Mouse (Mus musculus): ENCODE data around the gene Lysmd4. TPM values are rescaled to one million over a fixed set of nuclear protein-coding genes. Genes with fewer than 3 reads are reported as not detected.
A peak's percentile ranks its signal among the peaks of the same experiment; 100 is the strongest.

Gene Lysmd4
- polyA plus RNA-seq, 1 experiment from 2014 or later = 17.5 TPM

- WGBS = 89% methylated on average over 1 of the region's 1 CpGs
Measured at GRCm38 (mm10) chr7:67227538-67227937, 5.2 kb downstream of the Lysmd4 start.

DNA sequence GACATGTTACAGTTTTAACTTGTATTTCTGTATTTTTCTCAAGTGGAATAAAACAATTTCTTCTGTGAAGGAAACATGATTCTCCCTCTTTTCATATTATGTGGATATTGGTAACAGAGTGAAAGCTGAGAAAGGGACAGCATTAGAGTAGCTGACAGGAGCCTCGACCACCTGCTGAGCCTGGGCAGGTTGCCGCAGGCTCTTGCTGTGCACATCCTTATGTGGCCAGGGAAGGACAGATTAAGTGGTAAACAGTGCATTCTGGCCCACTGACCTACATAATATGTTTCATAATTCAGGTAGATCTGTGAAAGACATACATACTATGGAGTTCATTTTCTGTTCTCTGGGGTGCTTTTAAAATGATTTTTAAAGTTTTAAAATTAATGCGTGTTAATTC is 6.0 kb downstream of the Lysmd4 start:
- ATAC-seq (ENCODE audit: insufficient read depth, low FRiP score, low TSS enrichment) = no peak
- Histone ChIP-seq H3K36me3 (ENCODE audit: control insufficient read depth, insufficient read depth, low read length) (peaks cover 2% of the 10 kb centered on the region; the same call in 1 of the 2 replicates), H3K27ac (ENCODE audit: low read depth, low read length) (no peak overlapping the region), H3K9me3 (ENCODE audit: control insufficient read depth, low read length) (no peaks in the 10 kb centered on the region), H3K4me2 (ENCODE audit: low read depth) (no peak overlapping the region), H3K9ac (ENCODE audit: low read length) (no peak overlapping the region), H3K4me1 (ENCODE audit: control insufficient read depth, insufficient read depth, low read length) (0 out of 2 replicates have a peak, but pooled peaks cover under 1% of the 10 kb centered on the region), H3K27me3 (ENCODE audit: control insufficient read depth, insufficient read depth, low read length) (no peaks in the 10 kb centered on the region), H3K4me3 (ENCODE audit: low read depth, low read length) (no peak overlapping the region)
- 66% methylated on average over 3 of the region's 3 CpGs for WGBS
- no peak for DNase-seq (ENCODE audit: low spot score)

More at GRCm38 (mm10) chr7:67227538-67227937, 5.2 kb downstream of the Lysmd4 start:
- H3K4me3 ChIP-seq (ENCODE audit: low read depth, low read length) = no peak overlapping the region
- no peak overlapping the region for H3K9ac ChIP-seq (ENCODE audit: low read length)
- peaks cover 2% of the 10 kb centered on the region; the same call in 1 of the 2 replicates for H3K36me3 ChIP-seq (ENCODE audit: control insufficient read depth, insufficient read depth, low read length)
- no peaks in the 10 kb centered on the region for H3K27me3 ChIP-seq (ENCODE audit: control insufficient read depth, insufficient read depth, low read length)
- ATAC-seq (ENCODE audit: insufficient read depth, low FRiP score, low TSS enrichment) (no peak), DNase-seq (ENCODE audit: low spot score) (no peak)
- H3K4me1 ChIP-seq (ENCODE audit: control insufficient read depth, insufficient read depth, low read length) = 0 out of 2 replicates have a peak, but pooled peaks cover 4% of the 10 kb centered on the region
- H3K9me3 ChIP-seq (ENCODE audit: control insufficient read depth, low read length) = no peaks in the 10 kb centered on the region
- H3K4me2 ChIP-seq (ENCODE audit: low read depth) = no peak overlapping the region
- no peak overlapping the region for H3K27ac ChIP-seq (ENCODE audit: low read depth, low read length)

GRCm38 (mm10) chr7:67228891-67229602 is 6.7 kb downstream of the Lysmd4 start:
- no peaks in the 10 kb centered on the region for H3K4me1 ChIP-seq (ENCODE audit: control insufficient read depth, insufficient read depth, low read length)
- H3K27ac ChIP-seq (ENCODE audit: low read depth, low read length) = no peak overlapping the region
- ATAC-seq (ENCODE audit: insufficient read depth, low FRiP score, low TSS enrichment) = no peak
- H3K9me3 ChIP-seq (ENCODE audit: control insufficient read depth, low read length) = no peaks in the 10 kb centered on the region
- 81% methylated on average over 5 of the region's 5 CpGs for WGBS
- DNase-seq (ENCODE audit: low spot score) = peak; percentile 56
- H3K4me3 ChIP-seq (ENCODE audit: low read depth, low read length) = no peak overlapping the region
- no peaks in the 10 kb centered on the region for H3K27me3 ChIP-seq (ENCODE audit: control insufficient read depth, insufficient read depth, low read length)
- H3K36me3 ChIP-seq (ENCODE audit: control insufficient read depth, insufficient read depth, low read length) = peaks cover 2% of the 10 kb centered on the region; the same call in 1 of the 2 replicates
- H3K9ac ChIP-seq (ENCODE audit: low read length) = no peak overlapping the region
- H3K4me2 ChIP-seq (ENCODE audit: low read depth) = no peak overlapping the region

DNA sequence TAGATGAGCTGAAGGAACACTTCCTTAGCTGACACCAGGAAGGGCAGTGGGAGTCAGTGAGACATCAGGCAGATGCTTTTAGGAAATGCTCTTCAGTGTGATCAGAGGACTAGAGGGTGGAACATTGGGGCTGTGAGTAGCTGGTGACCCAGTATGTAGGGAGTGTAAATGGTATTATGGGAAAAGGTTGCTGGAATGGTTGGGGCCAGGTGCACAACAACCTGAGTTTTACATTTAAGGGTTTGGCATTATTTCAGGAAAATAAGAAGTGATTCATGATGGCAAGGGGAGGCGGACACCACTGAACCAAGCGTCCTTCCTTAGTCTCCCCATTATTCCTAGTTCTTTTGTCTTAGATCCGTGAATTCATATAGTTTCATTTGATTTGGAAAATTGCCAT is 7.4 kb downstream of the Lysmd4 start:
- DNase-seq (ENCODE audit: low spot score) (no peak), ATAC-seq (ENCODE audit: insufficient read depth, low FRiP score, low TSS enrichment) (no peak)
- WGBS = 90% methylated on average over 3 of the region's 3 CpGs
- no peak overlapping the region for H3K4me2 ChIP-seq (ENCODE audit: low read depth)
- no peaks in the 10 kb centered on the region for H3K27me3 ChIP-seq (ENCODE audit: control insufficient read depth, insufficient read depth, low read length)
- no peak overlapping the region for H3K27ac ChIP-seq (ENCODE audit: low read depth, low read length)
- H3K4me1 ChIP-seq (ENCODE audit: control insufficient read depth, insufficient read depth, low read length) = no peaks in the 10 kb centered on the region
- peaks cover 2% of the 10 kb centered on the region; the same call in 1 of the 2 replicates for H3K36me3 ChIP-seq (ENCODE audit: control insufficient read depth, insufficient read depth, low read length)
- no peak overlapping the region for H3K9ac ChIP-seq (ENCODE audit: low read length)
- H3K4me3 ChIP-seq (ENCODE audit: low read depth, low read length) = no peak overlapping the region
- H3K9me3 ChIP-seq (ENCODE audit: control insufficient read depth, low read length) = no peaks in the 10 kb centered on the region

- WGBS = 91% methylated on average over 3 of the region's 3 CpGs
- ATAC-seq (ENCODE audit: insufficient read depth, low FRiP score, low TSS enrichment) (no peak), DNase-seq (ENCODE audit: low spot score) (no peak)
- Histone ChIP-seq H3K4me2 (ENCODE audit: low read depth) (no peak overlapping the region), H3K4me3 (ENCODE audit: low read depth, low read length) (no peak overlapping the region), H3K9ac (ENCODE audit: low read length) (no peak overlapping the region), H3K4me1 (ENCODE audit: control insufficient read depth, insufficient read depth, low read length) (no peaks in the 10 kb centered on the region), H3K27me3 (ENCODE audit: control insufficient read depth, insufficient read depth, low read length) (no peaks in the 10 kb centered on the region), H3K36me3 (ENCODE audit: control insufficient read depth, insufficient read depth, low read length) (peaks cover 2% of the 10 kb centered on the region; the same call in 1 of the 2 replicates), H3K9me3 (ENCODE audit: control insufficient read depth, low read length) (no peaks in the 10 kb centered on the region), H3K27ac (ENCODE audit: low read depth, low read length) (no peak overlapping the region)
Measured at GRCm38 (mm10) chr7:67230221-67230620, 7.9 kb downstream of the Lysmd4 start.

GRCm38 (mm10) chr7:67230640-67231140 is 8.3 kb downstream of the Lysmd4 start:
- ATAC-seq (ENCODE audit: insufficient read depth, low FRiP score, low TSS enrichment) = no peak
- Histone ChIP-seq H3K9me3 (ENCODE audit: control insufficient read depth, low read length) (no peaks in the 10 kb centered on the region), H3K27ac (ENCODE audit: low read depth, low read length) (0 out of 2 replicates have a peak overlapping the region, but pooled peaks have one; percentile 39), H3K27me3 (ENCODE audit: control insufficient read depth, insufficient read depth, low read length) (no peaks in the 10 kb centered on the region), H3K4me3 (ENCODE audit: low read depth, low read length) (no peak overlapping the region), H3K9ac (ENCODE audit: low read length) (no peak overlapping the region), H3K4me2 (ENCODE audit: low read depth) (no peak overlapping the region), H3K4me1 (ENCODE audit: control insufficient read depth, insufficient read depth, low read length) (no peaks in the 10 kb centered on the region), H3K36me3 (ENCODE audit: control insufficient read depth, insufficient read depth, low read length) (peaks cover 2% of the 10 kb centered on the region; the same call in 1 of the 2 replicates)
- 79% methylated on average over 3 of the region's 3 CpGs for WGBS
- DNase-seq (ENCODE audit: low spot score) = no peak

- Histone ChIP-seq H3K27ac (ENCODE audit: low read depth, low read length) (no peak overlapping the region), H3K27me3 (ENCODE audit: control insufficient read depth, insufficient read depth, low read length) (no peaks in the 10 kb centered on the region), H3K4me3 (ENCODE audit: low read depth, low read length) (no peak overlapping the region), H3K4me1 (ENCODE audit: control insufficient read depth, insufficient read depth, low read length) (no peaks in the 10 kb centered on the region), H3K9ac (ENCODE audit: low read length) (no peak overlapping the region), H3K9me3 (ENCODE audit: control insufficient read depth, low read length) (no peaks in the 10 kb centered on the region), H3K4me2 (ENCODE audit: low read depth) (no peak overlapping the region), H3K36me3 (ENCODE audit: control insufficient read depth, insufficient read depth, low read length) (peaks cover 2% of the 10 kb centered on the region; the same call in 1 of the 2 replicates)
- DNase-seq (ENCODE audit: low spot score) = no peak
- WGBS = 96% methylated on average over 14 of the region's 14 CpGs
- ATAC-seq (ENCODE audit: insufficient read depth, low FRiP score, low TSS enrichment) = no peak
Measured at GRCm38 (mm10) chr7:67232504-67232903, 10.2 kb downstream of the Lysmd4 start.

DNA sequence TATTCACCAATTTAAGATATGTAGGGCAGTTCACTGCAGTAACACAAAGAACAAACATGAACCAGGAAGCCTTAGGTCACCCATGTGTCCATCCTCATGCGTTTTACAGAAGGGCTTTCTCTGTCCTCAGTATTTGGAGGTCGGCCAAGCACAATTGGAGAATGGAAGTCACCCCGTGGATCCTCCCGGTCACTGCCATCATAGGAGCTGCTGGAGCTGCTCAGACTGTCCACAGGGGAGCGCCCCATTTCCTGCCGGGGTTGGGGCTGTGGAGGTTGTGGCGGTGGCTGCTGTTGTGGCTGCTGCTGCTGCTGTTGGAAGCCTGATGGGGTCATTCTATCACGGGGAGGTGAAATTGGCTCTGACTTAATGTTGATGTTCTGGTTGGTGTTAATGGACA is 12.5 kb downstream of the Lysmd4 start:
- DNase-seq (ENCODE audit: low spot score) = peak; percentile 23
- no peaks in the 10 kb centered on the region for H3K9me3 ChIP-seq (ENCODE audit: control insufficient read depth, low read length)
- peaks cover 2% of the 10 kb centered on the region; the same call in 1 of the 2 replicates for H3K36me3 ChIP-seq (ENCODE audit: control insufficient read depth, insufficient read depth, low read length)
- ATAC-seq (ENCODE audit: insufficient read depth, low FRiP score, low TSS enrichment) = no peak
- no peak overlapping the region for H3K4me2 ChIP-seq (ENCODE audit: low read depth)
- no peak overlapping the region for H3K9ac ChIP-seq (ENCODE audit: low read length)
- no peak overlapping the region for H3K4me3 ChIP-seq (ENCODE audit: low read depth, low read length)
- WGBS = 79% methylated on average over 8 of the region's 8 CpGs
- H3K27ac ChIP-seq (ENCODE audit: low read depth, low read length) = no peak overlapping the region
- H3K4me1 ChIP-seq (ENCODE audit: control insufficient read depth, insufficient read depth, low read length) = no peaks in the 10 kb centered on the region
- no peaks in the 10 kb centered on the region for H3K27me3 ChIP-seq (ENCODE audit: control insufficient read depth, insufficient read depth, low read length)

- Histone ChIP-seq H3K9ac (ENCODE audit: low read length) (no peak overlapping the region), H3K27ac (ENCODE audit: low read depth, low read length) (no peak overlapping the region), H3K4me2 (ENCODE audit: low read depth) (no peak overlapping the region), H3K4me1 (ENCODE audit: control insufficient read depth, insufficient read depth, low read length) (no peaks in the 10 kb centered on the region), H3K9me3 (ENCODE audit: control insufficient read depth, low read length) (no peaks in the 10 kb centered on the region), H3K4me3 (ENCODE audit: low read depth, low read length) (no peak overlapping the region), H3K36me3 (ENCODE audit: control insufficient read depth, insufficient read depth, low read length) (peaks cover 2% of the 10 kb centered on the region; the same call in 1 of the 2 replicates), H3K27me3 (ENCODE audit: control insufficient read depth, insufficient read depth, low read length) (no peaks in the 10 kb centered on the region)
- ATAC-seq (ENCODE audit: insufficient read depth, low FRiP score, low TSS enrichment) (no peak), DNase-seq (ENCODE audit: low spot score) (no peak)
- 91% methylated on average over 2 of the region's 2 CpGs for WGBS
Measured at GRCm38 (mm10) chr7:67236351-67236750, 14.0 kb downstream of the Lysmd4 start.
